Mouse (Mus musculus): ENCODE measurements at regions not wholly inside any gene's neighbourhood (a gene's known extent, or its start where the extent isn't known, plus 50 kb on each side); places are given as distances from the start of the nearest gene placed in this dataset.

DNA sequence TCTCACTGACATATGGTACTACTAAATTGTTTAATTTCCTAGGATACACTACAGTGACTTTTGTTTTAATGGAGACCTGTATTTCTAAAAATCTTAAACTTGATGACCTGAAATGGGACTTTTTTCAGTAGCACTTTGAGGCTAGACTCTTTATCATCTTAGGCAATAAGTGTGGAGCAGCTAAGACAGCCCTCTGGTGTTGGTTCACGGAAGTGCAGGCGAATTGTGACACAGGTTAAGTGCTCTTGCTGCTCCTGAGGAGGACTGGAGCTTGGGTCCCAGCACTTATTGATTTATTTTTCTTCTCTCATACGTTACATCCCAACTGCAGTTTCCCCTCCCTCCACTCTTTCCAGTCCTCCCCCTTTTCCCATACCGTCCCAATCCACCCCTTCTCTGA is 92.1 kb upstream of the Fam174b start:
- H3K4me1 ChIP-seq (ENCODE audit: control insufficient read depth, insufficient read depth): 0 out of 2 replicates have a peak, but pooled peaks cover 3% of the 10 kb centered on the region
- WGBS: 33% methylated on average over 4 of the region's 4 CpGs
- H3K4me2 ChIP-seq (ENCODE audit: low read depth, low read length): no peak overlapping the region
- ATAC-seq (ENCODE audit: insufficient read depth, low read depth) (no peak), DNase-seq (ENCODE audit: low spot score) (no peak)
- TF ChIP-seq CTCF (IDR thresholded peaks at IDR 0.05; ENCODE audit: low read depth) (peak; percentile 74), EP300 (IDR thresholded peaks at IDR 0.05; ENCODE audit: low read depth) (no peak)
- no peak overlapping the region for H3K9ac ChIP-seq (replicated peaks; ENCODE audit: low read depth, low read length)
- no peaks in the 10 kb centered on the region for H3K27me3 ChIP-seq (ENCODE audit: control insufficient read depth, insufficient read depth, low read length)
- H3K4me3 ChIP-seq (ENCODE audit: low read depth, low read length): no peak overlapping the region
- H3K36me3 ChIP-seq (replicated peaks; ENCODE audit: control insufficient read depth, insufficient read depth, low read length): no peaks in the 10 kb centered on the region
- no peak overlapping the region for H3K27ac ChIP-seq (ENCODE audit: low read depth)
- H3K9me3 ChIP-seq (replicated peaks; ENCODE audit: control insufficient read depth, low read length): no peaks in the 10 kb centered on the region

DNA sequence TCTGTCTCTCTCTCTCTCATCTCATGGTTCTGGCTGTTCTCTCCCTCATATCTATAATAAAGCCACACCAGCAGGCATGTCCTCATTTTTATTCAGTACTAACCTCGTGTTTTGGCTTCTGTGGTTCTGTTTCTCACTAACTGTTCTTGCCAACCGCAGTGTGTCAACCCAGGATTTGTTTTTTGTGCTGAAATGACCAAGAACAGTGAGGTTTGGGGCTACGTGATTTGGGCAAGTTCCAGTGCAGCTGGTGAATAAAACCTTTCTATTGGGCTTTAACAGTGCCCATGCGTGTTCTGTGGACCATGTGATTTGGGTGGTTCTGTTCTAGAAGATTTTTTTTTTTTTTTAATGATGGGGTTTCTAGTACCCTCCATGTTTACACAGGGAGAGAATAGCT is 93.0 kb upstream of the Fam174b start:
- no peaks in the 10 kb centered on the region for H3K27me3 ChIP-seq (ENCODE audit: control insufficient read depth, insufficient read depth, low read length)
- 78% methylated on average over 4 of the region's 4 CpGs for WGBS
- H3K27ac ChIP-seq (ENCODE audit: low read depth): no peak overlapping the region
- no peaks in the 10 kb centered on the region for H3K36me3 ChIP-seq (replicated peaks; ENCODE audit: control insufficient read depth, insufficient read depth, low read length)
- H3K9ac ChIP-seq (replicated peaks; ENCODE audit: low read depth, low read length): no peak overlapping the region
- 0 out of 2 replicates have a peak, but pooled peaks cover 3% of the 10 kb centered on the region for H3K4me1 ChIP-seq (ENCODE audit: control insufficient read depth, insufficient read depth)
- DNase-seq (ENCODE audit: low spot score) (no peak), ATAC-seq (ENCODE audit: insufficient read depth, low read depth) (no peak)
- H3K4me3 ChIP-seq (ENCODE audit: low read depth, low read length): no peak overlapping the region
- no peaks in the 10 kb centered on the region for H3K9me3 ChIP-seq (replicated peaks; ENCODE audit: control insufficient read depth, low read length)
- no peak for TF ChIP-seq CTCF (IDR thresholded peaks at IDR 0.05; ENCODE audit: low read depth)
- no peak for TF ChIP-seq EP300 (IDR thresholded peaks at IDR 0.05; ENCODE audit: low read depth)
- no peak overlapping the region for H3K4me2 ChIP-seq (ENCODE audit: low read depth, low read length)

GRCm38 (mm10) chr7:73646711-73647110 is 93.4 kb upstream of the Fam174b start:
- Histone ChIP-seq H3K4me1 (ENCODE audit: control insufficient read depth, insufficient read depth) (0 out of 2 replicates have a peak, but pooled peaks cover 3% of the 10 kb centered on the region), H3K27ac (ENCODE audit: low read depth) (no peak overlapping the region), H3K27me3 (ENCODE audit: control insufficient read depth, insufficient read depth, low read length) (no peaks in the 10 kb centered on the region), H3K4me2 (ENCODE audit: low read depth, low read length) (no peak overlapping the region), H3K9me3 (replicated peaks; ENCODE audit: control insufficient read depth, low read length) (no peaks in the 10 kb centered on the region), H3K36me3 (replicated peaks; ENCODE audit: control insufficient read depth, insufficient read depth, low read length) (no peaks in the 10 kb centered on the region), H3K4me3 (ENCODE audit: low read depth, low read length) (no peak overlapping the region), H3K9ac (replicated peaks; ENCODE audit: low read depth, low read length) (no peak overlapping the region)
- TF ChIP-seq CTCF (IDR thresholded peaks at IDR 0.05; ENCODE audit: low read depth): no peak
- TF ChIP-seq EP300 (IDR thresholded peaks at IDR 0.05; ENCODE audit: low read depth): no peak
- DNase-seq (ENCODE audit: low spot score) (no peak), ATAC-seq (ENCODE audit: insufficient read depth, low read depth) (0 out of 2 replicates have a peak, but pooled peaks have one; percentile 24)
- WGBS: 52% methylated on average over 5 of the region's 5 CpGs

GRCm38 (mm10) chr7:73644362-73644904 is 95.7 kb upstream of the Fam174b start:
- Histone ChIP-seq H3K27me3 (ENCODE audit: control insufficient read depth, insufficient read depth, low read length) (no peaks in the 10 kb centered on the region), H3K9me3 (replicated peaks; ENCODE audit: control insufficient read depth, low read length) (no peaks in the 10 kb centered on the region), H3K4me2 (ENCODE audit: low read depth, low read length) (no peak overlapping the region), H3K4me3 (ENCODE audit: low read depth, low read length) (no peak overlapping the region), H3K27ac (ENCODE audit: low read depth) (no peak overlapping the region), H3K9ac (replicated peaks; ENCODE audit: low read depth, low read length) (no peak overlapping the region), H3K36me3 (replicated peaks; ENCODE audit: control insufficient read depth, insufficient read depth, low read length) (no peaks in the 10 kb centered on the region), H3K4me1 (ENCODE audit: control insufficient read depth, insufficient read depth) (0 out of 2 replicates have a peak, but pooled peaks cover 3% of the 10 kb centered on the region)
- DNase-seq (ENCODE audit: low spot score) (no peak), ATAC-seq (ENCODE audit: insufficient read depth, low read depth) (no peak)
- no peak for TF ChIP-seq EP300 (IDR thresholded peaks at IDR 0.05; ENCODE audit: low read depth)
- TF ChIP-seq CTCF (IDR thresholded peaks at IDR 0.05; ENCODE audit: low read depth): no peak
- WGBS: 19% methylated on average over 4 of the region's 4 CpGs

- no peak overlapping the region for H3K9ac ChIP-seq (replicated peaks; ENCODE audit: low read depth, low read length)
- H3K27me3 ChIP-seq (ENCODE audit: control insufficient read depth, insufficient read depth, low read length): no peaks in the 10 kb centered on the region
- H3K36me3 ChIP-seq (replicated peaks; ENCODE audit: control insufficient read depth, insufficient read depth, low read length): no peaks in the 10 kb centered on the region
- H3K27ac ChIP-seq (ENCODE audit: low read depth): no peak overlapping the region
- 0 out of 2 replicates have a peak, but pooled peaks cover 3% of the 10 kb centered on the region for H3K4me1 ChIP-seq (ENCODE audit: control insufficient read depth, insufficient read depth)
- H3K4me3 ChIP-seq (ENCODE audit: low read depth, low read length): no peak overlapping the region
- DNase-seq (ENCODE audit: low spot score) (no peak), ATAC-seq (ENCODE audit: insufficient read depth, low read depth) (no peak)
- H3K4me2 ChIP-seq (ENCODE audit: low read depth, low read length): no peak overlapping the region
- H3K9me3 ChIP-seq (replicated peaks; ENCODE audit: control insufficient read depth, low read length): no peaks in the 10 kb centered on the region
- TF ChIP-seq EP300 (IDR thresholded peaks at IDR 0.05; ENCODE audit: low read depth) (no peak), CTCF (IDR thresholded peaks at IDR 0.05; ENCODE audit: low read depth) (no peak)
- WGBS: 48% methylated on average over 10 of the region's 10 CpGs
Measured at GRCm38 (mm10) chr7:73643993-73644335, 96.1 kb upstream of the Fam174b start.

Data from heart, postnatal 0 days (tissue).